Mouse (Mus musculus): Measurements from ENCODE around the gene Fmod. TPM values are rescaled to one million over a fixed set of nuclear protein-coding genes. Genes with fewer than 3 reads are reported as not detected.

Fmod gene
- polyA plus RNA-seq, 2 experiments from 2014 or later: not detected

GRCm38 (mm10) chr1:134056285-134056684 lies 19.2 kb downstream of the Fmod start:
- no peak for ATAC-seq

DNA sequence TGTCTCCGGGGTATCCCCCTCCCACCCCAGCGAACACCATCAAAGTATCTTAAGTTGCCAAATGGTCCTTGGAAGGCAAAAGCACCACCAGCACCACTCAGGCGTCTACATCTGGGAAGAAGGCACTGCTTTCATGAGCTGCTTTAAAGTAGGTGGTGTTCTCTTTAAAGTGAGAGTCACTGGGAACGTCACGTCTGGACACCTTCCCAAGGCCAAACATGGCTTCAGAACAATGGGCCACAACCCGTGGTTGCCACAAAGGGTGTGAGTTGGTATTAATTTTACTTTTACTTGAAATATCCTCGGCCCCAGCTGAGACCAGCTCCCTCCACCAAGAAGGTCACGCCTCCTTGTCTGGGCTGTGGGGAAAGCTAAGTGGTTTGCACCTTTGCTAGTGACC lies 20.7 kb downstream of the Fmod start:
- ATAC-seq: no peak

DNA sequence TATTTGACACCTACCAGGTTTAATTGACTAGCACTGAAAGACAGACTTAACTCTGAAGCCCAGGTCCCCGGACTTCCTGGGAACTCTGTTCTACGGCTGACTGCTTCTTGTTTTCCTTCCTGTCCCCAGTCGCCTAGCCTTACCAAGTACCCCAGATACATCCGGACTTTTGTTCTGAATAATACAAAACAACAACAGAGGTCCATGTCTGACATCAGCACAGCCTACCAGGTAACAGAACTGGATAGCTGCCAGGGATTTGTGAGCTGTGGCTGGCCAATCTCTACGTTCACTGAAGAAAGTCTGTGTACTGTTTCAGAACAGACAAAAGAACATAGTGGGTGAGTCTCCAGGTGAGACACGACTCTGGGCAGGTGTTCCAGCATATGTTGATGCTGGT lies 21.8 kb downstream of the Fmod start:
- peak; percentile 35 for ATAC-seq

- peak; percentile 32 for ATAC-seq
Measured at GRCm38 (mm10) chr1:134059739-134060695, 23.0 kb downstream of the Fmod start.

DNA sequence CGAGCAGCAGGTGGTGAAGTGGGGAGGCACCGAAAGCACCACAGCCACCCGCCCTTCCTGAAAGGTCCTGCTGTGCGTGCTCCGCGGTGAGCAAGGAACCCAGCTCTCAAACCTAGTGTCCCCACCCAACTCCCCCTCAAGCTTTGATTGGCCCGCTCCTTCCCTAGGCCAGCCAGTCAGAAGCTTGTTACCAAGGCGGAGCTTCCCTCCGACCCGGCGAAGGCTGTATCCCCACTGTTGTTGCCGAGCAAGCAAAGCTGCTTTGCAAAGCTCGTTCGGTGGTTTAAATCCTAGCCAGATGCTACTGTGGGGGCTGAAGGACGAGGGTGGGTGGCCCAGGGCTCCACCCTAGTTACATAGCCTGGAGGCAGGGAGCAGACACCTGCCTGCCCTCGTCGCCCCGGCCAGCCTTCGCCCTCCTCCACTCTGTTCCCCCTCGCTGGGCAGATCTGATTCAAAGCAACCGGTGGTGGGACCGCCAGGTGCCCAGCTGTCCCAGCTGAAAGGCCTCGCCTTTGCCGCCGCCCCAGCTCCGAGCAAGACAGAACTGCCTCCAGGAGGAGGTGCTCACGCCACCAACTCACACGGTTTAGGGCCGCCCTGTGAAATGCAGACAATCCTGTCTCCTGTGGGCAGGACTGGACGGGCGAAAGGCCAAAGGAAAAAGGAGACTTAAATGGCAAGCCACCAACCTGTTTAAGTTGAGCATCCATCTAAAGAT lies 24.0 kb downstream of the Fmod start:
- peak; percentile 73 for ATAC-seq

DNA sequence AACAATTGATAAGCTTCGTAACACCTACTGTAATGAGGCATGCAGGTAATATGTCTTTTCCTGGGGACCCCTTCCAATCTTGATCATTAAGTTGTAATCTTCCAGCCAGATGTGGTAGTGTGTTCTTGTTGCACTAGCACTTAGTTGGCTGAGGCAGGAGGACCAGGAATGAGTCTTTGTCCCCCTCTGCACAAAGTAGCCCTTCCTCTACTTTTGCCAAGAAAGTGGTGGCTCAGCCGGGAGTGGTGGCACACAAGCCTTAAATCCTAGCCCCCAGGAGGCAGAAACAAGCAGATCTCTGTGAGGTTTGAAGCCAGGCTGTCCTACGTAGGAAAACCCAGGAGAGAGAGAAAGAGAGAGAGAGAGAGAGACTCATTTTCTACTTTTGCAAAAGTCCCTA lies 24.9 kb downstream of the Fmod start:
- ATAC-seq: no peak

DNA sequence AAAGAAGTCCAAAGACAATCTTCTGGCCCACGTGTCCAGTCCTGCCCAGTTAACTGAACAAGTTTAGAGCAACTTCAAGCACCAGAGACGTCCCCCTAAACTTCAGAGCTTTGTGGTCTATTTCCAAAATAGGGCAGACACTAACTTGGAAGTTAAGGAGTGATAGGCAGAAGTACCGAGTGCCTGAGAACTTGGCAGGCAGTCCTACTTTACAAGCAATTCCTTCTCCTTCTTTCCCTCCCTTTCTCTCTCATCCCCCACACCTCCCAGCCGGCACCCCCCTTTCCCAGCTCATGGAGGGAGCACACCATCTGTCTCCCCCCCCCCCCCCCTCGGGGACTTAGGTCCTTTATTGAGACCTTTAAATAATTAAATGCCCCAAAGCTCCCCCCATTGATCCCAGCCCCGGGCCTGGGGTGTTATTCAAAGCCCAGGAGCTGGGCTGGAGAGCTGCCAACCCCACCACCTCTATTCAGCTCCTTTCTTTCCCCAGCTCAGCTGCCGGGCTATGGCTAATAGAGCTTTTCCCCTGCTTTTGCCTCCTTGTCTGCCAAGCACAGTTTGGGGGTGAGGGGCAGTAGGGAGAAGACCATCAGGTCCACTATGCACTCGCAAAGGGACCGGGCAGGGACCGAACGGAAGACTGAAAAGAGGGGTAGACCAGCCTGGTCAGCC lies 25.5 kb downstream of the Fmod start:
- no peak for ATAC-seq

- peak; percentile 5 for ATAC-seq
Measured at GRCm38 (mm10) chr1:134063086-134063772, 26.2 kb downstream of the Fmod start.

DNA sequence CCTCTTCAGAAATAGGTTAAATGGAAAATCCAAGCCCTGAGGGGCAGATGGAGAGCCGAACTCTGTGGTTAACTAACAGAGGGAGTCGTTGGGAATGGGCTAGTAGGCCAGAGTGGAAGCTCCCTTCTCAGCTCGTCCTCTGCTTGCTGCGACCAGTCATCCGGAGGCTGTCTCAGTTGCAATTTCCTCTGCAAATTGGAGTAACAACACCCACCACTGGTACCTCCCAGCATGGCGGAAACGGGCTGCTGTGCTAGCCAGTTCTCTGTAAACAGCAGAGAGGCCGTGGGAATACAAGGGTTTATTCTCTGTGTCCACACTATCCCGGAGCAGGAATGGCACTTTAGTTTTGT lies 26.7 kb downstream of the Fmod start:
- peak; percentile 13 for ATAC-seq

- ATAC-seq: no peak
Measured at GRCm38 (mm10) chr1:134064296-134064831, 27.3 kb downstream of the Fmod start.

- ATAC-seq: peak; percentile 53
Measured at GRCm38 (mm10) chr1:134065241-134065809, 28.3 kb downstream of the Fmod start.

- ATAC-seq: no peak
Measured at GRCm38 (mm10) chr1:134066554-134066953, 29.5 kb downstream of the Fmod start.

DNA sequence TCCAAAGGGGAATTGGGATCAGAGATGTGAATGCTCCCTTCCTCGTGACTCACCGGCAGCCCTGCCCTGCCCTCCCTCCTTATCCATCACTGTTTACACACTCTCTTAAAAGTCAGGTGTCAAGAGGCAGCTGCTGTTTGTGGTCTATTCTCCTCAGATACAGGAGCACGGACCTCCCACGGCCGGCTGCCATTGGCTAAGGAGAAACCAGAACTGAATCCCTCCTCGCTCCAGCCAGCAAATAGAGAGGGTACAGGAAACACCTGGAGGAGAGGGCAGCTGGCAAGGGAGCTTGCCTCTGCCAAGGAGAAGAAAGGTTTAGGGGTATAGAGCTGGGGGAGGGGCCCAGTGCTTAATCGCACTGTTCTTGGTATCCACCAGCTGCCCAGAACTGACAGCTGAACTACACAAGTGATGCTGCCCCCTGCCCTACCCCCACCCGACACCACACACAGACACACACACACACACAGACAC lies 30.1 kb downstream of the Fmod start:
- peak; percentile 40 for ATAC-seq

DNA sequence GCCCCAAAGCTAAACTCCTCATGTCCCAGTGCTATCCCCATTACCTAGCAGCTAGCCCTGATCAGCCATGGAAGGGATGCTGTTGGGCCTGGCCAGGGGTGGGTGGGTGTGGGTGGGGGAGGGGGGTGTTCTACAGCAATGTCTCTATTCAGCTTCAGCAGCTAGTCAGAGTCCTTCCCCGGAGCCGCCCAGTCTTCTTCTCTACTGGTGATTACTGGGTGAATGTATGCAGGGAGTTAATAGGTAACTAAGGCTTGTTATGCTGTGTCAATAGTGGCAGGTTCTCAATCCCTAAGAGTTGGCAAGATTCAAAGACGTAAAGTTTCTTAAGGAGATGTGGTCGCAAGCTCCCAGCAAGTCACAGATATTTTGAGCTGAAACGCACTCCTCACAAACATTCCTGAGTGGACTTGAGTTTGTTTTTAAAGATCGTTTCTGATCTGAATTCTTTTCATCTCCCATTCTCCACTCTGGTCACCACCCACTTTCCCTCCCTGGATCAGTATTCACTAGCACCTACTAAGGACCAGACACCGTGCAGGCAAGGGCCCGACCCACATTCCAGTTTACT lies 33.1 kb downstream of the Fmod start:
- ATAC-seq: no peak

- ATAC-seq: no peak
Measured at GRCm38 (mm10) chr1:134071411-134072018, 34.5 kb downstream of the Fmod start.

DNA sequence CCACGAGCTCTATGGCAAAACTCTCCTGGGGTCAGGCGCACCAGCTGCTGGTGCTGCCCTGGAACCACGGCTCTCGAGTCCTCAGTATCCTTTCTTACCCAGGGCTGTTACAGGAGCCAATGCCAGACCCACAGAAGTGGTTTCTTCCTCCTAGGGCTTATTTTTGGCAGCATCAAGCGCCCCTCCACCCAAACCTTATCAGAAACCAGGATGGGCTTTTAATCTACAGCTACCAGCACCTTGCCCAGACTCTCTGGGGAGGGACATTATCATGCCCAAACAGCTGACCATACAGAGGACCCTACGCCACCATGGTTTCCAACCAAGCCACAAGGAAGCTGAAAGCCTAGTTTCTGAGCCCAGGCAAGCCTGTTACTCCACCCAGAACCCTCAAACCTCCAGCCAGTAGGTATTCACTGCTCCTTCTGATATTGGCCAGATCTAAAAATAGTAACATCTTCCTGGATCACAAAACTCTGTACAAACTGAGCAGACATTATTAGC lies 36.1 kb downstream of the Fmod start:
- ATAC-seq: no peak

DNA sequence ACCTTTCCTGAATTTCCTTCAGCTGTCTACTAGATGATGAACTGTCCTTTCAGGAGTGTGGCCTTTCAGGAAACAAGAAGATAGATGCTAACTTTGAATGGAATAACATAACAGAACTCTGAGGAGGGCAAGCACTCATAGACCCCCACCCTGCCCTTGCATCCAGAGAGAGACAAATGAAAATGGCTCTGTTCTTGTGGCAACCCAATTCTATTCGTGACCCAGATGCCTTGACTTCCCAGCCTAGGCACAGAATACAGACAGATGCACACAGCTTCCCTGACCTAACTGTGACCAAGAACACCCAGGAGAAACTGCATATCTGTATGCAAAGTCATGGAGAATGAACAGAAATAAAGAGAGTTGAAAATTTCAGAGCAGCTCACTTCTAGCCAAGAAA lies 36.6 kb downstream of the Fmod start:
- no peak for ATAC-seq

- no peak for ATAC-seq
Measured at GRCm38 (mm10) chr1:134074184-134074583, 37.1 kb downstream of the Fmod start.

- no peak for ATAC-seq
Measured at GRCm38 (mm10) chr1:134074606-134075005, 37.6 kb downstream of the Fmod start.

- no peak for ATAC-seq
Measured at GRCm38 (mm10) chr1:134075532-134075931, 38.5 kb downstream of the Fmod start.

GRCm38 (mm10) chr1:134076789-134077188 lies 39.7 kb downstream of the Fmod start:
- no peak for ATAC-seq

Data from CD4-positive, CD25-positive, alpha-beta regulatory T cell, adult 4 months (primary cell).